Mouse (Mus musculus): Measurements from ENCODE around the gene Plekho1. TPM values are rescaled to one million over a fixed set of nuclear protein-coding genes. Genes with fewer than 3 reads are reported as not detected.
"Not testable (repeated sequence)": the region's sequence is repeated elsewhere in the genome, so short reads cannot be mapped to it uniquely, and the experiment has no call there.

The Plekho1 gene
- total RNA-seq (2021) = 10 to 100 TPM; 14.2 to 19.3 TPM
- long read RNA-seq, experiment 1, partial matches to known transcripts = 1 of 4 reads
- long read RNA-seq, experiment 1, other reads (novel, unspliced or antisense) = 1 of 4 reads
- long read RNA-seq, experiment 2, transcript Plekho1-201 (6 exons, 1,931 nt) = major isoform, 6 of 8 reads
- long read RNA-seq, experiment 2, partial matches to known transcripts = 0 of 8 reads
- long read RNA-seq, experiment 2, other reads (novel, unspliced or antisense) = 2 of 8 reads

DNA sequence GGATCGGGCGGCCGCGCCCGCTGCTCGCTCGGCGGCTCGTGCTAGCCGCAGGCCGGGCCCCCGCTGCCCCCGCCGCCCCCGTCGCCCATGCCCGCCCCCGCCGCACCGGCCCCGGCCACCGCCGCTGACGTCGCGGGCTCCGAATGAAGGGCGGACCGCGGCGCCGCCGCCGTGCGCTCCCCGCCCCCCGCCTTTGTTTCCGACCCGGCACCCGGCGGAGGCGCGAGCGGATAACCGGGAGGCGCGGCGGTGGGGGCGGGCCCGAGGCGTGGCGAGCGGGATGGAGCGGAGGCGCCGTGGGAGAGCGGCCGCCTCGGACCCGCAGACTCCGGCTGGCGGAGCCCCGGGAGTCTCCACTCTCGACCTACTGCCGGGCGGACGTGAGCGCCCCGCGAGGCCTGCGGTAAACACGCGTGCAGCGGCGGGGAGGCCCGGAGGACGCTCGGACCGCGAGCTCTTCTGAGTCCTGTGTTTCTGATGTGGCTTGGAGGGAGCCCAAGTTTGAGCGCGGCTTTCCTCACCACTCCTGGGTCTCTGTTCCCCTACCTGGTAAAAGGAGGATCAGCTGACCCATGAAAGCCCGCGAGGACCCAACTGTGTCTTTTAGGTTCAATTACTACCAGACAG lies at the start of gene Plekho1:
Gene Plekho1, minus strand, starts transcription at position 200 of the 627 bp plus-strand sequence.
- DNase-seq = peak; percentile 79
- peak within 1 kb of the TSS; percentile 89 for H3K27ac ChIP-seq
- intact Hi-C loops (cut with DNase I) = no loop called here
- TF ChIP-seq CTCF (IDR thresholded peaks at IDR 0.05) = peak; percentile 18; the same call in 1 of the 2 replicates
- H3K4me3 ChIP-seq = peak within 1 kb of the TSS; percentile 92

DNA sequence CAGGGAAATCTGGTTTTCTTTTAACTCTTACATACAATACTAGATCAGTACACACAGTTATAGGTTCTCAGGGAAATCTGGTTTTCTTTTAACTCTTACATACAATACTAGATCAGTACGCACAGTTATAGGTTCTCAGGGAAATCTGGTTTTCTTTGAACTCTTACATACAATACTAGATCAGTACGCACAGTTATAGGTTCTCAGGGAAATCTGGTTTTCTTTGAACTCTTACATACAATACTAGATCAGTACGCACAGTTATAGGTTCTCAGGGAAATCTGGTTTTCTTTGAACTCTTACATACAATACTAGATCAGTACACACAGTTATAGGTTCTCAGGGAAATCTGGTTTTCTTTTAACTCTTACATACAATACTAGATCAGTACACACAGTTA lies 48.8 kb upstream of the Plekho1 start:
- H3K4me3 ChIP-seq; DNase-seq; H3K27ac ChIP-seq; intact Hi-C loops (cut with DNase I): not testable (repeated sequence)

DNA sequence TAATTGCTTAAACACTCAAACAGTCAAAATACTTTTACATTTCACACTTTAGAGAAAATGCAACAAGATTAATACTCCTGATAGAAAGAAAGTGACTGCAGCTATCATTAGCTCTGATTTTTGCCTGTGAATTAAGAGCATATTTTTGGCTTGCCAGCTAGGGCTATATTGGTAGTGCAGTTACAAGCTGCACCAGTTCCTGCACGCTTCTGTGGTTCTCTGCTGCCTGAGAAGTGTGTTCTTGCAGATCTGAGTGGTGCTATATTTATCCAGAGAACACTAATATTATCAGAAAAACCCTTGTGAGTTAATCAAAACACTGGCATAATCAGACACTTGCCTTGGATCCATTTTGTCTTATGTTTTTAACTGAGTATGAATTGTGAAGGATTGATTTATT lies 47.3 kb upstream of the Plekho1 start:
- DNase-seq = no peak
- intact Hi-C loops (cut with DNase I) = no loop called here
- Histone ChIP-seq H3K4me3 (no peak overlapping the region), H3K27ac (no peak overlapping the region)
- TF ChIP-seq CTCF (IDR thresholded peaks at IDR 0.05) = no peak

DNA sequence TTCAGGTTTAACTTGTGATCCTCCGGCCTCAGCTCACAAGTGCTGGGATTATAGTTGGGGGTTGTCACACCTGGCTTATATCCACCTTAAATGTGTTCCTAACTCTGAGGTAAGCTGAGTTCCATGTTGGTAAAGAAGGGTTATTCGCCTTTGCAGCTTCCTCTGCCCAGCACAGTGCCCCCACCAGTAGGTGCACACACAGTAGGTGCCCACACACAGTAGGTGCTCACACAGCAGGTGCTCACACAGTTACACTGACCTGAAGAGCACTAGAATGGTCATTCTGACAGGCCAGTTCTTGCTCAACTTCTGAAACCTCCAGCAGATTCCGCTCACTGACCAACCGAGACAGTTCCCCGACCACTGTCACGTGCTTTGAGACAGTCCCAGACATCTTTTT lies 45.3 kb upstream of the Plekho1 start:
- DNase-seq = no peak
- H3K4me3 ChIP-seq = no peak overlapping the region
- H3K27ac ChIP-seq = no peak overlapping the region
- intact Hi-C loops (cut with DNase I) = no loop called here
- TF ChIP-seq CTCF (IDR thresholded peaks at IDR 0.05) = no peak

DNA sequence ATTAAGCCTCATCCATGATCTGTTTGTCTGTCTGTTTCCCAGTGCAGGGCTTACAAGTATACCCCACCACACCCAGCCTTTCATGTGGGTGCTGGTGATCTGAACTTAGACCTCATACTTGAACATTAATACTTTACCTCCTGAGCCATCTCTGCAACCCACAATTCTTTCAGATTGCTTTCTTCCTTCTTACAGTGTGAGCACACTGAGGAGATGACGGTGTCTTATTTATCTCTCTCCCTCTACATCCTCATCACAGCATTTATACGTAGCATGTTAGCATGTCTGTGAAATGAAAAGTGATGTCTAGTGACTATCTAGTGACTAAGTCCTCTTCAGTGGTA lies 44.8 kb upstream of the Plekho1 start:
- no peak overlapping the region for H3K4me3 ChIP-seq
- intact Hi-C loops (cut with DNase I) = no loop called here
- no peak for TF ChIP-seq CTCF (IDR thresholded peaks at IDR 0.05)
- no peak for DNase-seq
- no peak overlapping the region for H3K27ac ChIP-seq

DNA sequence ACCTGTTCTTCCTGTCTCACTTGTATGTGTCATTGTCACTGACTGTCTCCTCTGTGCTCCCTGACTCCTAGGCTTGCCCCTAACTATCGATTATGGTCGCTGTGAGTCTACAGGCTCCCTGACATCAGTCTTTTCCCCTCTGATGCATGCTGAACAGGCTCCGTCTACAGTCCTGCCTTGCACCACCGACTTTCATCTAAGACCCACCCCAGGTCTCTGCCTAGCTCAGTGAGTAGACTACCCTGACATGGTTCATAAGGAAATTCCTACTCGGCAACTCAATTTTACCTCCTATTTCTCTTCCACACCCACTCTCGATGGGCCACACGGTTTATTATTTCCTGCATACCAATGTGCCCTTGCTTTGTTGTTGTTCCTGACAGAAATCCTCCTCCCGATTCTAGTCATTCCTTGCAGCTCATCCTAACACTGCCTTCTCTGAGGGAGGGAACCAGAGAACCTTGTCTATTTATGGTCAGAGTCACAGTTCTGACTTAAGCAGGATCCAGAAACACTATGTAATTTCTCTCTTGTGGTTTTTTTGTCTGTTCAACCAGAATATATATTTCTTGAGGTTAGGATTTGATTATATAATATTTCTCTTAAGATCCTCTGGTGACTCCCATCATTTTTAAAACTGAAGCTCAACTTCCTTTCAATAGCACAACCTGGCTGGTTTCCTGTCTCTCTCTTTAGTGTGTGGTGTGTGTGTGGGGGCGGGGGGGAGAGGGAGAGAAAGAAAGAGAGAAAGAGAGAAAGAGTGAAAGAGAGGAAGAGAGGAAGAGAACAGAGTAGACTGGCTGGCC lies 44.3 kb upstream of the Plekho1 start:
- DNase-seq = no peak
- no peak overlapping the region for H3K27ac ChIP-seq
- no peak overlapping the region for H3K4me3 ChIP-seq
- TF ChIP-seq CTCF (IDR thresholded peaks at IDR 0.05) = no peak
- intact Hi-C loops (cut with DNase I) = no loop called here

DNA sequence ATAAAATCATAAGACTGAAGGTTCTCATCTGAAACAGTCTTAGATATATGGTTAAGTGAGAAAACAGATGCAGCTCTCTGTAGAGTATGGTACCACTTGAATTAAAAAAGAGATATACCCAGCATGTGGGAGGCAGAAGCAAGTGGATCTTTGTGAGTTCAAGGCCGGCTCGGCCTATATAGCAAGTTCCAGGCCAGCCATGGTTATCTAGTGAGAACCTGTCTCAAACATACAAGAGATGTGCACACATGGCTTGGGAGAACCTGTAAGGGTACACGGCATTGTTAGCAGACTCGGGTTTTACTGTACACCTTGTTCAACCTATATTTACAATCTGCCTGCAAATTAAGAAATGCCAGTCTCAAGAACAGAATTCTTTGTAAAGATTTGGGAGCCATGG lies 43.0 kb upstream of the Plekho1 start:
- no peak overlapping the region for H3K4me3 ChIP-seq
- H3K27ac ChIP-seq = no peak overlapping the region
- TF ChIP-seq CTCF (IDR thresholded peaks at IDR 0.05) = no peak
- intact Hi-C loops (cut with DNase I) = no loop called here
- no peak for DNase-seq

DNA sequence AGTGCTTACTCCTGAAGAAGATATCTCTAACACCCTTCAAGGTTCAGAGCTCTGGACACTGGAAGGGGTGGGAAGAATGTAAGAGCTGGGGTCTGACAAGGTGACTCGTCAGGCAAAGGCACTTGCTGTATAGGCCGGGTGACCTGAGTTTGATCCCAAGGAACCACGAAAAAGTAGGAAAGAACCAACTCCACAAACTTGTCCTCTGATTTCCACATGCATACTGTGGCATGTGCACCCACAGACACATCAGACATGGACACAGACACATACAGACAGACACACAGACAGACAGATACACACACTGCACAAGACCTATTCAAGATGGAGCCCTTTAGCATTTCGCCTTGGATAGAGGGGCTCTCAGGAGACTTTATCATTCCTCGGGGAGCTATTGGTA lies 42.4 kb upstream of the Plekho1 start:
- intact Hi-C loops (cut with DNase I) = no loop called here
- H3K27ac ChIP-seq = no peak overlapping the region
- DNase-seq = no peak
- no peak overlapping the region for H3K4me3 ChIP-seq
- no peak for TF ChIP-seq CTCF (IDR thresholded peaks at IDR 0.05)

DNA sequence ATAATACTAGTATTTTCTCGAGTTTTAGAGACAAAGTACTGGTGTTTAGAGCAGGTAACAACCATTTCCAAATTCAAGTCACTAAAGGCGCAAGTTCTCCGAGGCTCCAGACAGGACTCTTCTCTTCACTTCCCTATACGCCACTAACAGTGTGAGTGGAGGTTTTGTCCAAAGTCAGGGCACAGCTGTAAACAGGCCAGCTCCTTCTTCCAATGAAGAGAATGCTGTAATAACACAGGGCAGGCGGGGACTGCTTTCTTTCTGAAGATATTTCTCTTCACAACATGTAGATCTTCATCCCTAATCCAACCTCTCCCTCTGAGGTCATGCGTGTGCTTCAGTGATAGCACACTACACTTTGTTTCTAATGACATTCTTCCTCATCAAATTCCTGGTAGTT lies 41.0 kb upstream of the Plekho1 start:
- intact Hi-C loops (cut with DNase I) = no loop called here
- no peak overlapping the region for H3K4me3 ChIP-seq
- DNase-seq = no peak
- TF ChIP-seq CTCF (IDR thresholded peaks at IDR 0.05) = no peak
- no peak overlapping the region for H3K27ac ChIP-seq

DNA sequence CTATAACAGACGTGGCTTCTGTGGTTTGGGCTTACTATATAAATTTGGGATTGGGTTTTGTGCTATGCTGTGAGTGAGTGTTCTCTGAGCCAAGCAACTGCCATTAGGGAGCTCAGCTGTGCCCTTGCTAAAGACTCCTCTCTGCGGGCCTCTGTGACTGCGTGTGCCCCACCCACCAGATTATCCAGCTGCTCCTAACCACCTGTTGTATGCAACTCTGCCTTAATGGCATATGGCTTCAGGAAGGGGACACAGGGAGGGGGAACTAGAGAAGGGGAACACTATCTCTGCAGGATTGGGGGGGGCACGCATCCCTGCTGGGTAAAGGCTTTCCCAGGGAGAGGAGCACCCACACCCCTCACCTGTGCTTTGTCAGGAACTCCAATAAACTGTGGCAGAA lies 37.2 kb upstream of the Plekho1 start:
- TF ChIP-seq CTCF (IDR thresholded peaks at IDR 0.05) = no peak
- no peak for DNase-seq
- H3K4me3 ChIP-seq = no peak overlapping the region
- no peak overlapping the region for H3K27ac ChIP-seq
- intact Hi-C loops (cut with DNase I) = no loop called here

DNA sequence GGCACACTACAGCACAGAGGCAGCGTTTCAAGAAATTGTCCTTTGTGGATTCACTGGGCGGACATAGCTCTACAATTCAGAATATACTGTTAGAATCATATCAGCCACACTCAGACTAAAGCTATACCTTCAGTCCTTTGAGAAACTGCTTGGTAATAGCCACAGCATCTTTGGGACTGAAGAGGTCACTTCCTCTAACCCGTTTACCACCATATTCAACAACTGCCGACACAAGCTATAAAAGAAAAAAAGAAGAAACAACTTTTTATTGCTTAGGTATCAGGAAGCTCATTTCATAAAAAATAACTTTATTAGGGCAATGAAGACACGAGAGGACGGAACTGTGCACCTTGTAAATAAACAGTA lies 36.8 kb upstream of the Plekho1 start:
- no peak for TF ChIP-seq CTCF (IDR thresholded peaks at IDR 0.05)
- H3K4me3 ChIP-seq = no peak overlapping the region
- intact Hi-C loops (cut with DNase I) = no loop called here
- no peak for DNase-seq
- no peak overlapping the region for H3K27ac ChIP-seq

DNA sequence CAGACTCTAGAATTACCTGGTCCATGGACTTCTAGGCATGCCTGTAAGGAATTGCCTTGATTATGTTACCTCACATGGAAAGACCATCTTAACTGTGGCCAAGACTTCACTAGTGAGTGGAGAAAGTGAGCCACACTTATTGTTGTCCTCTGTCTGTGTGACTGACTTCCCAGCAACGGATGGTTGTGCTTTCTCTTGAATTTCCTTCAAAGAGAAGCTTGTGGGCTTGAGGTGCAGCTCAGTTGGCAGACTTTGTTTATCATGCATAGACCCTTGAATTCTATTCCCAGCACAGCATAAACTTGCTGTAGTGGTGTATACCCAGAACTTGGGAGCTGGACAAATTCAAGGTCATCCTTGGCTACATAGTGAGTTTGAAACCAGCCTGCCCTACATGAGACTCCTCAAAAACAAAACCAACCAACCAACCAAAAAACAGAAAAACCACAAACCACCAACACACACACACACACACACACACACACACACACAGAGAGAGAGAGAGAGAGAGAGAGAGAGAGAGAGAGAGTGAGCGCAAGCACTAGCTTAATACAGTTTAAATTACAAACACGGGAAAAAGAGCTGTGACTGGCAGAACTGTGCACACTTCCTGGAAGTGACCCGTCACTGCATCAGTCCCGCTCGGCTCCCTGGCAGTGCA lies 36.3 kb upstream of the Plekho1 start:
- no peak overlapping the region for H3K4me3 ChIP-seq
- DNase-seq = no peak
- TF ChIP-seq CTCF (IDR thresholded peaks at IDR 0.05) = no peak
- no peak overlapping the region for H3K27ac ChIP-seq
- intact Hi-C loops (cut with DNase I) = no loop called here

DNA sequence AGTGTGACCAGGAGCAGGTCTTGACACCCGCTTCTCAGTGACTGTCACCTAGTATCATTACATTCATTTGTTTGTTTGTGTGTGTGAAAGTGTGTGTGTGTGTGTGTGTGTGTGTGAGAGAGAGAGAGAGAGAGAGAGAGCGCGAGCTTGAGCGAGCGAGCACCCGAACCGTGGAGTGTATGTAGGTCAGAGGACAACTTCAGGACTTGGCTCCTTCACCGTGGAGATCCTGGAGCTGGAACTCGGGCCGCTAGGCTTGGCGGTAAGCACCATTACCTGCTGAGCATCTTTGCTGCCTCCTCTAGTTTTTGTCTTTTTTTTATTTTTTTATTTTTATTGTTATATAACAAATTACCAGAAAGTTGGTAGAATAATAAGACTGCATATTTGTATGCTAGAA lies 34.0 kb upstream of the Plekho1 start:
- H3K4me3 ChIP-seq = no peak overlapping the region
- no peak for TF ChIP-seq CTCF (IDR thresholded peaks at IDR 0.05)

More for the DNA sequence above, 34.0 kb upstream of the Plekho1 start:
- intact Hi-C loops (cut with DNase I) = no loop called here
- no peak overlapping the region for H3K27ac ChIP-seq
- no peak for DNase-seq
